In the genomic region with DNA sequence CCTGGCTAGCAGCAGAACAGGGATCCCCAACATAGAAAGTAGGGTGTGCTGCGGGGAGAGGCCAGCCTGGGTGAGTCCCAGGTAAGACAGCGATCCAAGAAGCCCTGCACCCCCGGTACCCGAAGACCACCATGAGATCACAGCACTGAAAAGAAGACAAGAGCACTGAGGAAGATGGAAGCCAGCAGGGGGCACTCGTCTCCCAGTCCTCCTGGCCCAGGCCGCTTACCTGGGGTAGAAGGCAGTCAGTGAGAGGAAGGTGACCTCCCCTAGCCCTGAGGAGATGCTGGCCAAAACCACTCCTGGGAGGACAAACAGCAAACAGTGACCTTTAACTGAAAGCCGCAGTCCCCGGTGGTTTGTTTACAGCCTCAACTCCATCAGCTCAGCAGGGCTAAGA, we compare ENCODE assay signal across 10 mouse cellular contexts. TPM values are rescaled to one million over a fixed set of nuclear protein-coding genes. Genes with fewer than 3 reads are reported as not detected.
A peak's percentile ranks its signal among the peaks of the same experiment; 100 is the strongest.
DNase-seq lines count a peak whose midpoint lies in the region; ATAC-seq and TF ChIP-seq lines count a peak whose summit lies in the region.
"Had no signal": no experiment of that assay in that cellular context is flagged by ENCODE, and none has a peak within 500 bp of the region (broad histone marks: within the 10 kb centered on the region; RNA-seq: fewer than 3 reads in every experiment).

No protein-coding gene starts in this region.

- H3K4me2 ChIP-seq in midbrain, embryonic 14.5 days (ENCODE audit: low read length): no peak overlapping the region
- H3K4me2 ChIP-seq in midbrain, embryonic 16.5 days (ENCODE audit: low read length): no peak overlapping the region
- H3K4me2 ChIP-seq in kidney, postnatal 0 days (ENCODE audit: low read length): no peak overlapping the region
- no peak overlapping the region for H3K4me2 ChIP-seq in neural tube, embryonic 11.5 days (ENCODE audit: low read depth)
- H3K4me2 ChIP-seq: stomach, embryonic 15.5 days had no signal

- peak; percentile 69 for TF ChIP-seq CTCF in gastrocnemius, adult 2 months (IDR thresholded peaks at IDR 0.05)
- TF ChIP-seq CTCF in kidney, postnatal 0 days (IDR thresholded peaks at IDR 0.05; ENCODE audit: low read depth): peak; percentile 72

- 63% methylated on average over 8 of the region's 8 CpGs for WGBS in midbrain, embryonic 14.5 days
- 61% methylated on average over 8 of the region's 8 CpGs for WGBS in midbrain, embryonic 16.5 days
- 62% methylated on average over 8 of the region's 8 CpGs for WGBS in kidney, postnatal 0 days
- WGBS in neural tube, embryonic 11.5 days: 56% methylated on average over 8 of the region's 8 CpGs

- no peak overlapping the region for H3K4me3 ChIP-seq in gastrocnemius, adult 2 months
- H3K4me3 ChIP-seq in midbrain, embryonic 14.5 days (replicated peaks; ENCODE audit: low read depth, low read length): no peak overlapping the region
- no peak overlapping the region for H3K4me3 ChIP-seq in midbrain, embryonic 16.5 days (ENCODE audit: low read depth, low read length)
- H3K4me3 ChIP-seq in kidney, postnatal 0 days (replicated peaks; ENCODE audit: low read depth, low read length): no peak overlapping the region
- no peak overlapping the region for H3K4me3 ChIP-seq in neural tube, embryonic 11.5 days (ENCODE audit: low read depth, low read length)
- H3K4me3 ChIP-seq: stomach, embryonic 15.5 days had no signal

- peaks cover 27% of the 10 kb centered on the region for H3K36me3 ChIP-seq in midbrain, embryonic 14.5 days (ENCODE audit: control insufficient read depth, insufficient read depth, low read length)
- peaks cover 8% of the 10 kb centered on the region; the same call in 1 of the 2 replicates for H3K36me3 ChIP-seq in midbrain, embryonic 16.5 days (ENCODE audit: control insufficient read depth, insufficient read depth, low read length)
- peaks cover 20% of the 10 kb centered on the region; the same call in 1 of the 2 replicates for H3K36me3 ChIP-seq in kidney, postnatal 0 days (ENCODE audit: insufficient read depth, low read length)
- 0 out of 2 replicates have a peak, but pooled peaks cover 2% of the 10 kb centered on the region for H3K36me3 ChIP-seq in neural tube, embryonic 11.5 days (ENCODE audit: control insufficient read depth, insufficient read depth, low read length)

- intact Hi-C loops in gastrocnemius, adult 2 months (cut with DNase I): loop anchor here (1.0 to 2.0 kb wide), 2 partner anchors 58 to 116 kb away; partner anchors contain the start of genes Bola2 and Slx1b

- no peak overlapping the region for H3K27ac ChIP-seq in gastrocnemius, adult 2 months
- H3K27ac ChIP-seq in midbrain, embryonic 14.5 days (replicated peaks; ENCODE audit: low read depth, low read length): no peak overlapping the region
- no peak overlapping the region for H3K27ac ChIP-seq in midbrain, embryonic 16.5 days (ENCODE audit: low read length)
- no peak overlapping the region for H3K27ac ChIP-seq in kidney, postnatal 0 days
- no peak overlapping the region for H3K27ac ChIP-seq in neural tube, embryonic 11.5 days (ENCODE audit: low read depth, low read length)
- H3K27ac ChIP-seq: stomach, embryonic 15.5 days had no signal

- no peaks in the 10 kb centered on the region for H3K9me3 ChIP-seq in midbrain, embryonic 14.5 days (ENCODE audit: control insufficient read depth, low read length)
- no peaks in the 10 kb centered on the region for H3K9me3 ChIP-seq in midbrain, embryonic 16.5 days (replicated peaks; ENCODE audit: control insufficient read depth, low read length, poor library complexity, severe bottlenecking)
- H3K9me3 ChIP-seq in kidney, postnatal 0 days (replicated peaks; ENCODE audit: low read length): no peaks in the 10 kb centered on the region
- H3K9me3 ChIP-seq in neural tube, embryonic 11.5 days (ENCODE audit: control insufficient read depth, low read length): no peaks in the 10 kb centered on the region
- H3K9me3 ChIP-seq: stomach, embryonic 15.5 days had no signal

- DNase-seq in gastrocnemius, adult 2 months: peak; percentile 59
- DNase-seq in gastrocnemius, adult 8-10 months (ENCODE audit: low spot score in 2 of 2): no peak
- peak; percentile 62 for DNase-seq in midbrain, embryonic 14.5 days
- peak; percentile 52 for DNase-seq in adipocyte (ENCODE audit: low spot score)
- DNase-seq in kidney, postnatal 0 days (ENCODE audit: low spot score): peak; percentile 28
- DNase-seq in neural tube, embryonic 11.5 days (ENCODE audit: low spot score): peak; percentile 25
- DNase-seq in urinary bladder, postnatal 36 days (ENCODE audit: low spot score in 2 of 2): no peak

- H3K4me1 ChIP-seq in midbrain, embryonic 14.5 days (ENCODE audit: control insufficient read depth, insufficient read depth, low read length): peaks cover 10% of the 10 kb centered on the region; the same call in 1 of the 2 replicates
- H3K4me1 ChIP-seq in midbrain, embryonic 16.5 days (ENCODE audit: control insufficient read depth, insufficient read depth, low read length): peaks cover 16% of the 10 kb centered on the region
- H3K4me1 ChIP-seq in kidney, postnatal 0 days (replicated peaks; ENCODE audit: insufficient read depth, low read length): no peaks in the 10 kb centered on the region; the same call in 1 of the 2 replicates
- 0 out of 2 replicates have a peak, but pooled peaks cover 3% of the 10 kb centered on the region for H3K4me1 ChIP-seq in neural tube, embryonic 11.5 days (ENCODE audit: control insufficient read depth, insufficient read depth, low read length)

- H3K27me3 ChIP-seq in midbrain, embryonic 14.5 days (ENCODE audit: control insufficient read depth, insufficient read depth, low read length): no peaks in the 10 kb centered on the region
- H3K27me3 ChIP-seq in midbrain, embryonic 16.5 days (ENCODE audit: control insufficient read depth, insufficient read depth, low read depth, low read length): no peaks in the 10 kb centered on the region
- H3K27me3 ChIP-seq in kidney, postnatal 0 days (ENCODE audit: insufficient read depth, low read length): no peaks in the 10 kb centered on the region
- H3K27me3 ChIP-seq in neural tube, embryonic 11.5 days (ENCODE audit: control insufficient read depth, insufficient read depth, low read length): no peaks in the 10 kb centered on the region
- H3K27me3 ChIP-seq: stomach, embryonic 15.5 days had no signal

- no peak overlapping the region for H3K9ac ChIP-seq in midbrain, embryonic 14.5 days (replicated peaks; ENCODE audit: low read length)
- H3K9ac ChIP-seq in midbrain, embryonic 16.5 days (ENCODE audit: low read depth, low read length): no peak overlapping the region
- H3K9ac ChIP-seq in kidney, postnatal 0 days (ENCODE audit: low read depth, low read length): no peak overlapping the region
- no peak overlapping the region for H3K9ac ChIP-seq in neural tube, embryonic 11.5 days (ENCODE audit: low read length)
- H3K9ac ChIP-seq: stomach, embryonic 15.5 days had no signal

- ATAC-seq in midbrain, embryonic 14.5 days (ENCODE audit: low FRiP score, low TSS enrichment): no peak
- ATAC-seq in midbrain, embryonic 16.5 days: no peak
- no peak for ATAC-seq in kidney, postnatal 0 days (replicated peaks; ENCODE audit: low FRiP score, low read depth)
- ATAC-seq in neural tube, embryonic 11.5 days (ENCODE audit: insufficient read depth, low FRiP score, low TSS enrichment): no peak

RNA-seq across cellular contexts. Expression of gene Apobr, which starts 5.6 kb away (rescaled TPM):
- under 1 TPM; 0.38 to 0.78 TPM for total RNA-seq in gastrocnemius, adult 2 months (2021)
- total RNA-seq in gastrocnemius, adult 8-10 months (2022): under 1 TPM; 0.15 to 0.94 (median 0.29) TPM
- 0.28 and 0.55 TPM in 2 replicates for polyA plus RNA-seq in midbrain, embryonic 14.5 days (2014; fragmentation: Nextera tagmentation; extraction: Ambion mirVana)
- 0.31 TPM in 2 replicates for polyA plus RNA-seq in midbrain, embryonic 16.5 days (2015; fragmentation: Nextera tagmentation; extraction: Ambion mirVana)
- 1.2 and 1.3 TPM in 2 replicates for polyA plus RNA-seq in kidney, postnatal 0 days (2015; fragmentation: Nextera tagmentation; extraction: Ambion mirVana)
- polyA plus RNA-seq in neural tube, embryonic 11.5 days (2014; fragmentation: Nextera tagmentation; extraction: Ambion mirVana): 0.54 and 0.60 TPM in 2 replicates

RNA-seq across cellular contexts. Expression of gene Cln3, which starts 6.4 kb away (rescaled TPM):
- 10 to 100 TPM in 1 of 2 experiments, 1 to 10 TPM in 1; 9.1 to 13.4 TPM for total RNA-seq in gastrocnemius, adult 2 months (2021)
- total RNA-seq in gastrocnemius, adult 8-10 months (2022): 10 to 100 TPM in 3 of 4 experiments, 1 to 10 TPM in 1; 9.0 to 14.7 (median 12.6) TPM
- 26.5 and 27.7 TPM in 2 replicates for polyA plus RNA-seq in midbrain, embryonic 14.5 days (2014; fragmentation: Nextera tagmentation; extraction: Ambion mirVana)
- 36.4 and 37.7 TPM in 2 replicates for polyA plus RNA-seq in midbrain, embryonic 16.5 days (2015; fragmentation: Nextera tagmentation; extraction: Ambion mirVana)
- 34.4 and 36.9 TPM in 2 replicates for polyA plus RNA-seq in kidney, postnatal 0 days (2015; fragmentation: Nextera tagmentation; extraction: Ambion mirVana)
- polyA plus RNA-seq in neural tube, embryonic 11.5 days (2014; fragmentation: Nextera tagmentation; extraction: Ambion mirVana): 19.8 and 21.7 TPM in 2 replicates

RNA-seq across cellular contexts. Expression of gene Eif3c, which starts 13.0 kb away (rescaled TPM):
- total RNA-seq in gastrocnemius, adult 2 months (2021): 100 to 1,000 TPM; 153 to 163 TPM
- 100 to 1,000 TPM; 151 to 172 (median 160) TPM for total RNA-seq in gastrocnemius, adult 8-10 months (2022)
- 171 and 174 TPM in 2 replicates for polyA plus RNA-seq in midbrain, embryonic 14.5 days (2014; fragmentation: Nextera tagmentation; extraction: Ambion mirVana)
- polyA plus RNA-seq in midbrain, embryonic 16.5 days (2015; fragmentation: Nextera tagmentation; extraction: Ambion mirVana): 177 and 184 TPM in 2 replicates
- polyA plus RNA-seq in kidney, postnatal 0 days (2015; fragmentation: Nextera tagmentation; extraction: Ambion mirVana): 213 and 217 TPM in 2 replicates
- polyA plus RNA-seq in neural tube, embryonic 11.5 days (2014; fragmentation: Nextera tagmentation; extraction: Ambion mirVana): 188 and 191 TPM in 2 replicates

RNA-seq across cellular contexts. Expression of gene Il27, which starts 15.6 kb away (rescaled TPM):
- not detected for total RNA-seq in gastrocnemius, adult 2 months (2021)
- not detected for total RNA-seq in gastrocnemius, adult 8-10 months (2022)
- not detected in 2 replicates for polyA plus RNA-seq in midbrain, embryonic 14.5 days (2014; fragmentation: Nextera tagmentation; extraction: Ambion mirVana)
- polyA plus RNA-seq in midbrain, embryonic 16.5 days (2015; fragmentation: Nextera tagmentation; extraction: Ambion mirVana): not detected in 2 replicates
- not detected in 2 replicates for polyA plus RNA-seq in kidney, postnatal 0 days (2015; fragmentation: Nextera tagmentation; extraction: Ambion mirVana)
- polyA plus RNA-seq in neural tube, embryonic 11.5 days (2014; fragmentation: Nextera tagmentation; extraction: Ambion mirVana): not detected in 2 replicates
- total RNA-seq: left cerebral cortex, postnatal 25 days had no signal

RNA-seq across cellular contexts. Expression of gene Nupr1, which starts 51.5 kb away (rescaled TPM):
- 10 to 100 TPM in 1 of 2 experiments, 1 to 10 TPM in 1; 8.8 to 10.9 TPM for total RNA-seq in gastrocnemius, adult 2 months (2021)
- total RNA-seq in gastrocnemius, adult 8-10 months (2022): 1 to 10 TPM; 3.5 to 6.7 (median 4.7) TPM
- 0.84 and 5.8 TPM in 2 replicates for polyA plus RNA-seq in midbrain, embryonic 14.5 days (2014; fragmentation: Nextera tagmentation; extraction: Ambion mirVana)
- 6.1 and 9.5 TPM in 2 replicates for polyA plus RNA-seq in midbrain, embryonic 16.5 days (2015; fragmentation: Nextera tagmentation; extraction: Ambion mirVana)
- 24.5 and 24.8 TPM in 2 replicates for polyA plus RNA-seq in kidney, postnatal 0 days (2015; fragmentation: Nextera tagmentation; extraction: Ambion mirVana)
- 1.1 and 1.4 TPM in 2 replicates for polyA plus RNA-seq in neural tube, embryonic 11.5 days (2014; fragmentation: Nextera tagmentation; extraction: Ambion mirVana)

Comparison
In these comparisons a context has a peak if more than half of its experiments do, and no peak if none do; other contexts are left out.
1. DNase-seq: peak in gastrocnemius, adult 2 months (single experiment), midbrain, embryonic 14.5 days (single experiment), adipocyte (single experiment), kidney, postnatal 0 days (single experiment) and neural tube, embryonic 11.5 days (single experiment); none in gastrocnemius, adult 8-10 months (0 of 2) and urinary bladder, postnatal 36 days (0 of 2).